Mouse (Mus musculus): ENCODE data around the gene Lancl2. TPM values are rescaled to one million over a fixed set of nuclear protein-coding genes. Genes with fewer than 3 reads are reported as not detected.

Lancl2 gene
- polyA plus RNA-seq, 1 experiment from 2014 or later: 93.2 TPM

GRCm38 (mm10) chr6:57765095-57765878, 62.9 kb downstream of the Lancl2 start:
- H3K4me1 ChIP-seq (replicated peaks; ENCODE audit: control insufficient read depth, insufficient read depth, low read length): no peaks in the 10 kb centered on the region
- no peak overlapping the region for H3K9ac ChIP-seq
- WGBS: 69% methylated on average over 3 of the region's 3 CpGs
- peaks cover 31% of the 10 kb centered on the region for H3K36me3 ChIP-seq (replicated peaks; ENCODE audit: control insufficient read depth, insufficient read depth)
- no peak overlapping the region for H3K27ac ChIP-seq
- no peak for DNase-seq (ENCODE audit: low spot score)
- H3K9me3 ChIP-seq (ENCODE audit: control insufficient read depth, low read length): no peaks in the 10 kb centered on the region
- H3K4me2 ChIP-seq (replicated peaks): no peak overlapping the region
- no peak overlapping the region for H3K4me3 ChIP-seq (replicated peaks; ENCODE audit: low read length)
- H3K27me3 ChIP-seq (ENCODE audit: control insufficient read depth, insufficient read depth, low read length): no peaks in the 10 kb centered on the region
- ATAC-seq (ENCODE audit: low FRiP score): no peak

GRCm38 (mm10) chr6:57766287-57766686, 63.9 kb downstream of the Lancl2 start:
- Histone ChIP-seq H3K9ac (no peak overlapping the region), H3K9me3 (ENCODE audit: control insufficient read depth, low read length) (no peaks in the 10 kb centered on the region), H3K27ac (no peak overlapping the region), H3K4me3 (replicated peaks; ENCODE audit: low read length) (no peak overlapping the region), H3K4me2 (replicated peaks) (no peak overlapping the region), H3K27me3 (ENCODE audit: control insufficient read depth, insufficient read depth, low read length) (no peaks in the 10 kb centered on the region), H3K4me1 (replicated peaks; ENCODE audit: control insufficient read depth, insufficient read depth, low read length) (no peaks in the 10 kb centered on the region), H3K36me3 (replicated peaks; ENCODE audit: control insufficient read depth, insufficient read depth) (peaks cover 25% of the 10 kb centered on the region)
- WGBS: 93% methylated on average over 1 of the region's 1 CpGs
- ATAC-seq (ENCODE audit: low FRiP score): no peak
- DNase-seq (ENCODE audit: low spot score): no peak

GRCm38 (mm10) chr6:57767112-57767868, 65.0 kb downstream of the Lancl2 start:
- no peak overlapping the region for H3K4me2 ChIP-seq (replicated peaks)
- no peak overlapping the region for H3K4me3 ChIP-seq (replicated peaks; ENCODE audit: low read length)
- WGBS: 90% methylated on average over 8 of the region's 8 CpGs
- no peak overlapping the region for H3K27ac ChIP-seq
- no peak for ATAC-seq (ENCODE audit: low FRiP score)
- H3K36me3 ChIP-seq (replicated peaks; ENCODE audit: control insufficient read depth, insufficient read depth): peaks cover 16% of the 10 kb centered on the region
- H3K27me3 ChIP-seq (ENCODE audit: control insufficient read depth, insufficient read depth, low read length): no peaks in the 10 kb centered on the region
- no peaks in the 10 kb centered on the region for H3K4me1 ChIP-seq (replicated peaks; ENCODE audit: control insufficient read depth, insufficient read depth, low read length)
- H3K9ac ChIP-seq: no peak overlapping the region
- no peaks in the 10 kb centered on the region for H3K9me3 ChIP-seq (ENCODE audit: control insufficient read depth, low read length)
- no peak for DNase-seq (ENCODE audit: low spot score)

- H3K36me3 ChIP-seq (replicated peaks; ENCODE audit: control insufficient read depth, insufficient read depth): peaks cover 29% of the 10 kb centered on the region
- H3K4me2 ChIP-seq (replicated peaks): no peak overlapping the region
- H3K27me3 ChIP-seq (ENCODE audit: control insufficient read depth, insufficient read depth, low read length): no peaks in the 10 kb centered on the region
- H3K4me3 ChIP-seq (replicated peaks; ENCODE audit: low read length): no peak overlapping the region
- 94% methylated on average over 7 of the region's 7 CpGs for WGBS
- no peak overlapping the region for H3K9ac ChIP-seq
- no peak for ATAC-seq (ENCODE audit: low FRiP score)
- no peaks in the 10 kb centered on the region for H3K9me3 ChIP-seq (ENCODE audit: control insufficient read depth, low read length)
- H3K27ac ChIP-seq: no peak overlapping the region
- no peak for DNase-seq (ENCODE audit: low spot score)
- H3K4me1 ChIP-seq (replicated peaks; ENCODE audit: control insufficient read depth, insufficient read depth, low read length): no peaks in the 10 kb centered on the region
Observed at GRCm38 (mm10) chr6:57768948-57769525, 66.7 kb downstream of the Lancl2 start.

GRCm38 (mm10) chr6:57770467-57771190, 68.3 kb downstream of the Lancl2 start:
- Histone ChIP-seq H3K4me1 (replicated peaks; ENCODE audit: control insufficient read depth, insufficient read depth, low read length) (no peaks in the 10 kb centered on the region), H3K36me3 (replicated peaks; ENCODE audit: control insufficient read depth, insufficient read depth) (peaks cover 38% of the 10 kb centered on the region), H3K27me3 (ENCODE audit: control insufficient read depth, insufficient read depth, low read length) (no peaks in the 10 kb centered on the region), H3K9me3 (ENCODE audit: control insufficient read depth, low read length) (no peaks in the 10 kb centered on the region), H3K9ac (no peak overlapping the region), H3K4me3 (replicated peaks; ENCODE audit: low read length) (no peak overlapping the region), H3K27ac (no peak overlapping the region), H3K4me2 (replicated peaks) (no peak overlapping the region)
- 92% methylated on average over 1 of the region's 1 CpGs for WGBS
- DNase-seq (ENCODE audit: low spot score) (no peak), ATAC-seq (ENCODE audit: low FRiP score) (no peak)

- no peaks in the 10 kb centered on the region for H3K4me1 ChIP-seq (replicated peaks; ENCODE audit: control insufficient read depth, insufficient read depth, low read length)
- DNase-seq (ENCODE audit: low spot score) (no peak), ATAC-seq (ENCODE audit: low FRiP score) (no peak)
- no peaks in the 10 kb centered on the region for H3K27me3 ChIP-seq (ENCODE audit: control insufficient read depth, insufficient read depth, low read length)
- H3K4me2 ChIP-seq (replicated peaks): no peak overlapping the region
- peaks cover 30% of the 10 kb centered on the region for H3K36me3 ChIP-seq (replicated peaks; ENCODE audit: control insufficient read depth, insufficient read depth)
- 95% methylated on average over 1 of the region's 1 CpGs for WGBS
- H3K27ac ChIP-seq: no peak overlapping the region
- H3K4me3 ChIP-seq (replicated peaks; ENCODE audit: low read length): no peak overlapping the region
- H3K9ac ChIP-seq: no peak overlapping the region
- H3K9me3 ChIP-seq (ENCODE audit: control insufficient read depth, low read length): no peaks in the 10 kb centered on the region
Observed at GRCm38 (mm10) chr6:57773792-57774191, 71.5 kb downstream of the Lancl2 start.

GRCm38 (mm10) chr6:57780359-57780758, 78.0 kb downstream of the Lancl2 start:
- DNase-seq (ENCODE audit: low spot score) (no peak), ATAC-seq (ENCODE audit: low FRiP score) (no peak)
- no peak overlapping the region for H3K4me2 ChIP-seq (replicated peaks)
- no peaks in the 10 kb centered on the region for H3K4me1 ChIP-seq (replicated peaks; ENCODE audit: control insufficient read depth, insufficient read depth, low read length)
- no peaks in the 10 kb centered on the region for H3K27me3 ChIP-seq (ENCODE audit: control insufficient read depth, insufficient read depth, low read length)
- H3K36me3 ChIP-seq (replicated peaks; ENCODE audit: control insufficient read depth, insufficient read depth): no peaks in the 10 kb centered on the region; the same call in 1 of the 2 replicates
- no peak overlapping the region for H3K4me3 ChIP-seq (replicated peaks; ENCODE audit: low read length)
- no peak overlapping the region for H3K27ac ChIP-seq
- H3K9ac ChIP-seq: no peak overlapping the region
- 95% methylated on average over 3 of the region's 3 CpGs for WGBS
- no peaks in the 10 kb centered on the region for H3K9me3 ChIP-seq (ENCODE audit: control insufficient read depth, low read length)

GRCm38 (mm10) chr6:57782658-57783057, 80.3 kb downstream of the Lancl2 start:
- Histone ChIP-seq H3K36me3 (replicated peaks; ENCODE audit: control insufficient read depth, insufficient read depth) (peaks cover 2% of the 10 kb centered on the region), H3K9ac (no peak overlapping the region), H3K9me3 (ENCODE audit: control insufficient read depth, low read length) (no peaks in the 10 kb centered on the region), H3K27me3 (ENCODE audit: control insufficient read depth, insufficient read depth, low read length) (no peaks in the 10 kb centered on the region), H3K4me3 (replicated peaks; ENCODE audit: low read length) (no peak overlapping the region), H3K4me2 (replicated peaks) (no peak overlapping the region), H3K27ac (no peak overlapping the region), H3K4me1 (replicated peaks; ENCODE audit: control insufficient read depth, insufficient read depth, low read length) (no peaks in the 10 kb centered on the region)
- no peak for ATAC-seq (ENCODE audit: low FRiP score)
- WGBS: 95% methylated on average over 1 of the region's 1 CpGs
- no peak for DNase-seq (ENCODE audit: low spot score)

GRCm38 (mm10) chr6:57784251-57784650, 81.9 kb downstream of the Lancl2 start:
- H3K4me3 ChIP-seq (replicated peaks; ENCODE audit: low read length): no peak overlapping the region
- no peak overlapping the region for H3K27ac ChIP-seq
- peaks cover 12% of the 10 kb centered on the region for H3K36me3 ChIP-seq (replicated peaks; ENCODE audit: control insufficient read depth, insufficient read depth)
- H3K9ac ChIP-seq: no peak overlapping the region
- no peaks in the 10 kb centered on the region for H3K4me1 ChIP-seq (replicated peaks; ENCODE audit: control insufficient read depth, insufficient read depth, low read length)
- DNase-seq (ENCODE audit: low spot score) (no peak), ATAC-seq (ENCODE audit: low FRiP score) (no peak)
- H3K27me3 ChIP-seq (ENCODE audit: control insufficient read depth, insufficient read depth, low read length): no peaks in the 10 kb centered on the region
- no peaks in the 10 kb centered on the region for H3K9me3 ChIP-seq (ENCODE audit: control insufficient read depth, low read length)
- WGBS: 98% methylated on average over 1 of the region's 1 CpGs
- H3K4me2 ChIP-seq (replicated peaks): no peak overlapping the region

Measured in hindbrain, embryonic 14.5 days (tissue).